Mouse (Mus musculus): ENCODE data around the gene Sdf2l1.
"Not testable (repeated sequence)": the region's sequence is repeated elsewhere in the genome, so short reads cannot be mapped to it uniquely, and the experiment has no call there.

The Sdf2l1 gene

DNA sequence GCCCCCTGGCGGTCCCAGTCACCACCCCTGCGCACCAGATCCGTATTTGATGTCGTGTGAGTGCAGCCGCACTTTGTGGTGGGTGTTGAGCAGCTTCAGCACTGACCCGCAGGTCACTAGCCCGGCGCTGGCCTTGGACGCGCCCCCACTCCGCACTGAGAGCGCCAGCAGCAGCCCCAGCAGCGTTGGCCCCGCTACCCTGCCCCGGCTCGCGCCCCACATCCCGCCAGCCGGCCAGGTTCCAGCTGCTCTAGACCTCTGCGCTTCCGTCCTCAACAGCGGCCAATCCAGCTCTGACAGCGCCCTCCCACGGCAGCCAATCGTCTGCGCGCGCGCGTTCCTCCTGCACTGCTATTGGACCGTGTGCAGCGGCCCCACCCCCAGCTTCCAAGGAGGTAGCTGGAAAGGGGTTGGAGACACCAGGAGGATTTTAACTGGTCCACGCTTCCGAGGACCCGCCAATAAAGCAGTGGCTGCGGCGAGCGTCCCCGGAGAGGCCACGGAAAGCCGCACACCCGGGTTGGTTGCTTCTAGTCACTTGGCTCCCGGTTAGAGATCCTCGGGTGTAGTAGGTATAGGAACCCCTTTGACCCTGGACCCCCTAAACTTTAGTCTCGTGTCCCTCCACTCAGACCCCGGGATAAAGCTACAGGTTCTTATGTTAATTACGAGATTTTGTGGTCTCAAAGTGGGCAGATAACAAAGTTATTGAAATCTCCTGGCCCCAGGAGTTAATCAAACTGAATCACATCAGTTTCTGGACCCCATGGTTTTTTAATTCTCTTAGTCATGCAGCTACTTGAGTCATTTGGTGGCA lies at the start of gene Sdf2l1:
Gene Sdf2l1 (minus strand): TSS at position 295 of the 817 bp plus-strand sequence.
- DNase-seq (ENCODE audit: extremely low read depth, low read depth), result peak; percentile 93

- peak; percentile 97 for DNase-seq (ENCODE audit: extremely low read depth, low read depth)
Observed at GRCm38 (mm10) chr16:17181382-17181781, 49.2 kb upstream of the Sdf2l1 start.

GRCm38 (mm10) chr16:17179706-17180105 lies 47.5 kb upstream of the Sdf2l1 start:
- DNase-seq (ENCODE audit: extremely low read depth, low read depth), result no peak

DNA sequence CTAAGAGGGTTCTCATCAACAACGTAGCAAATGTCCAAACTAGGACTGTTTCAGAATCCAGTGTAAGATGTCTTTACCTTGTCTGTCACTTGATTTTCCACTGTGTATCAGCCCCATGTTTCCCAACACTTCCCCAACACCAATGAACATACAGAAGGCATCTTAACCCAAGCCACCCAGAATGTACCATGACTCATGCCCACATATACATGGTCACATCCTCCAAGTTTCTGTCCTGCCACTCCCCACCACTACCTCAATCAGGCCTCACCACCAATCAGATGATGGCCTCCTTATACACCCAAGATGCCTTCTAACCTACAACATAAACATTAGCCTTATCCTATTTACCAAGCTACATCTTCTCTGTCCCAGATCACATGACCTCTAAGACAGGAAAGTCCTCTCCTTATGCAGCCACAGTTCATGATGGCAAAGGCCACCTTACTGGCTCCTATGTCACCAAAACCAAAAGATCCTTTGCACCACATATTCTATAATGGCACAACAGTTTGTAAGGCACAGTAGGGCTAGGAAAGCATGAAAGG lies 45.5 kb upstream of the Sdf2l1 start:
- DNase-seq (ENCODE audit: extremely low read depth, low read depth), result no peak

- DNase-seq (ENCODE audit: extremely low read depth, low read depth), result no peak
Observed at GRCm38 (mm10) chr16:17175765-17176164, 43.6 kb upstream of the Sdf2l1 start.

DNA sequence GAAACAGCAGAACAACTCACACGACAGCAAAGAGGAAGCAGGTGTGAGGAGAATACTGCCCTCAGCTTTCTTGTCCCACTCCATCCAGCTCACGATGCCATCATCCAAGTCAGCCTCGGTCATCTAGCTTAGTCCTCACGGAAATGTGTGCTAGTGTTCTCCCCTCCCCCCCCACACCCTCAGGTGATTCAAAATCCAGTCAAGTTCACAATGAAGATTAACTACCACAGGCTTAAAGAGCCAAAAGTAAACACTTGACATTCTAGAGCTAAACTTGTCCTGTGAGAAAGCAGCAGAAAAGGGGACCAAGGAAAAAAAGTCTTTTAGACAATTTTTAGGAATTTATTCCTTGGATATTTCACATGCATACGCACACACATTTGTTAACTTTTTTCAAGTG lies 35.9 kb upstream of the Sdf2l1 start:
- DNase-seq (ENCODE audit: extremely low read depth, low read depth), result no peak

DNA sequence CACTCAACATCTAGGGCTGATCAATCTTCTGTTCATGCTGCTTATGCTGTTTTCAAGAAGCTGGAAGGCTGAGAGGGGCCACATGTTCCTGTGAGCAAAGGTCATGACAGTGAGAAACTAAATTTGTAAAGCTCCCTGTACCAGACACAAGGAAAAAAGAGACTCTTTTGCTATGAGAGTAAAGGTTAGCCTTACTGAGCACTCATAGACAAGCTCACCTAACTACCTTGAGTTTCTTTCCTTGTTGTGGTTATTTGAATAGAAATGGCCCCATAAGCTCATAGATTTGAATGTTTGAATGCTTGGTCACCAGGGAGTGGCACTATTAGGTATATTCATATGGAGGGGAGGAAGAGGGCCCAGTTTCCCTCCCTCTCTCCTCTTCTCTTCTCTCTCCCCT lies 35.0 kb upstream of the Sdf2l1 start:
- DNase-seq (ENCODE audit: extremely low read depth, low read depth), result no peak

DNA sequence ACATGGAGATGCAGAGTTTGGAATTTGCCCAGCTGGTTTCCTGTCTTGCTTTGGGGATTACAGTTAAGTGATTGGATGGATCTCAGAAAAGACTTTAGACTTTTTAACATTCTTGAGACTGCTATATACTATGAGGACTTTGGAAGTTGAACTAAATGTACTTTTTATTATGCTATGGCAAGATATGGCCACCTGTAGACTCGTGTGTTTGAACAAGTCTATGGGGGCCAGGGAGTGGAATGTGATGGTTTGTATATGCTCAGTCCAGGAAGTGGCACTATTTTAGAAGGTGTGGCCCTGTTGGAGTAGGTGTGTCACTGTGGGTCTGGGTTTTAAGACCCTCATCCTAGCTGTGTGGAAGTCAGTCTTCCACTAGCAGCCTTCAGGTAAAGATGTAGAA lies 33.3 kb upstream of the Sdf2l1 start:
- not testable (repeated sequence) for DNase-seq (ENCODE audit: extremely low read depth, low read depth)

GRCm38 (mm10) chr16:17154346-17154745 lies 22.2 kb upstream of the Sdf2l1 start:
- no peak for DNase-seq (ENCODE audit: extremely low read depth, low read depth)

GRCm38 (mm10) chr16:17151874-17152273 lies 19.7 kb upstream of the Sdf2l1 start:
- no peak for DNase-seq (ENCODE audit: extremely low read depth, low read depth)

- DNase-seq (ENCODE audit: extremely low read depth, low read depth), result no peak
Observed at GRCm38 (mm10) chr16:17150520-17151258, 18.5 kb upstream of the Sdf2l1 start.

DNA sequence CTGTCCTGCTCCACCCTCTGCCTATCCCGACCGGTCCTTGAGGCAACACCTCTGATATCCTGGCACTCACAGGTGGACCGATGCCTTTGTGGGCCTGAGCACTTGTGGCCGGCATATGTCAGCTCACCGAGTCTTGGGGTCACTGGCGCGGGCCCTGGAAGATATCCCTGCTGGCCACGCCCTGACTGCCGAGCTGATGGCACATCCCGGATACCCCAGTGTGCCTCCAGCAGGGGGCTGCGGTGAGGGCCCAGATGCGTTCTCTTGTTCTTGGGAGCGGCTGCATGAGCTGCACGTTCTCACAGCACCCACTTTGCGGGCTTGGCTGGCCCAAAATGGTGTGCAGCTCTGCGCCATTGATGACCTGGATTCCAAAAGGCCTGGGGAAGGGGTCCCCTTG lies 15.9 kb upstream of the Sdf2l1 start:
- DNase-seq (ENCODE audit: extremely low read depth, low read depth), result peak; percentile 54

- DNase-seq (ENCODE audit: extremely low read depth, low read depth), result peak; percentile 48
Observed at GRCm38 (mm10) chr16:17147391-17147929, 15.3 kb upstream of the Sdf2l1 start.

- peak; percentile 77 for DNase-seq (ENCODE audit: extremely low read depth, low read depth)
Observed at GRCm38 (mm10) chr16:17146772-17147235, 14.6 kb upstream of the Sdf2l1 start, which contains the start of gene Ccdc116. Ccdc116 (minus strand) TSS chr16:17147229.

DNA sequence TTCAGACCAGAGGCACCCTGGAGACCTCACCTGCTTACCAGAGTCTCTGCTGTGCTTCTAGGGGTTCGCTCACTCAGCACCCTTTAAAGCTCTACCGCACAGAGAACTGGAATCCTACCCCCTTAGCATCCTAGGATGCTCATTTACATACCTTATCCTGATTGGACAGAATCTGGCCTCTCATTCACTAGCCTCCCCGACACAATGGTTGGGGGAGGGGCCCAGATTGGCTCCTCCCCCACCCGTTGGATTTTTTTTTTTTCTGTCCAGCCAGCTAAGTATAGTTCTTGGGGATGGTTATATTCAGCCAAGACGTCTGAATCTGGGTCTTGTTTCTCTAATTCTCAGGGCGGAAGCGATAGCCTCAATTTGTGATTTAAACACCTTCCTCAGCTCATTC lies 12.2 kb upstream of the Sdf2l1 start, which contains the start of gene Ydjc:
Gene Ydjc (plus strand): TSS at position 283 of the 400 bp plus-strand sequence.
- DNase-seq (ENCODE audit: extremely low read depth, low read depth), result peak; percentile 69

- no peak for DNase-seq (ENCODE audit: extremely low read depth, low read depth)
Observed at GRCm38 (mm10) chr16:17137355-17137754, 5.2 kb upstream of the Sdf2l1 start.

DNA sequence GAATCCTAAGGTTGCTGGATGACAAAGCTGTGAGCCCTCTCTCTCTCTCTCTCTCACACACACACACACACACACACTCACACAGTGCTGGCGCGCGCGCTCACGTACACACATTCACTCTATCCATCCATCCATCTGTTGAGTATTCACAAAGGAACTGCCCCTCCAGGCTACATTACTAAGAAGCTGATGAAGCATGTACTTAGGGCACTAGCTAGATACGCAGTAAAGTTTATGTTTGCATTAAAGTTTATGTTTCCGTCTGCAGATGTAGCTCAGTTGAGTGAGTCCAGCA lies 670 bp upstream of the Sdf2l1 start:
- DNase-seq (ENCODE audit: extremely low read depth, low read depth), result no peak

GRCm38 (mm10) chr16:17131191-17132088 lies 743 bp downstream of the Sdf2l1 start:
- no peak for DNase-seq (ENCODE audit: extremely low read depth, low read depth)

DNA sequence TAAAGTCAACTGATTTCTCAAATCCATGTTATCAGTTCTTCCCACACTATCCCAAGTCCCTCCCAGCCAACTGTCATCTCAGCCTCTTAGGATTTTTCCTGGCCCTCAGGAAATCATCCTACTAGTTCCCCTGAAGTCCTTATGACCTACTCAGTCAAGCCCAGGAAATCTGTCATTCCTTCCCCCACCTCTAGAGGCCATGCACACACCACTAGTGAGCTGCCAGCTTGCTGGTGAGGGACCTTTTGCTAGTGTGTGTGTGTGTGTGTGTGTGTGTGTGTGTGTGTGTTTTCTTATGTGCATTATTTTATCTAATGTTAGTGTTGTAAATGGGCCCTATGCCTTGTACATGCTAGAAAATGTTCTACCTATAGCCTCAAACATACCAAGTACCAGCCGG lies 4.9 kb downstream of the Sdf2l1 start:
- no peak for DNase-seq (ENCODE audit: extremely low read depth, low read depth)

GRCm38 (mm10) chr16:17124871-17125520 lies 7.2 kb downstream of the Sdf2l1 start, which contains the start of gene 2610318N02Rik:
2610318N02Rik (minus strand) TSS chr16:17125167.
- DNase-seq (ENCODE audit: extremely low read depth, low read depth), result peak; percentile 92
